Mouse (Mus musculus): ENCODE data around the gene Baiap3. TPM values are rescaled to one million over a fixed set of nuclear protein-coding genes. Genes with fewer than 3 reads are reported as not detected.

Gene Baiap3
- polyA plus RNA-seq (2014; fragmentation: Nextera tagmentation; extraction: Ambion mirVana), result 0.76 and 1.9 TPM in 2 replicates

DNA sequence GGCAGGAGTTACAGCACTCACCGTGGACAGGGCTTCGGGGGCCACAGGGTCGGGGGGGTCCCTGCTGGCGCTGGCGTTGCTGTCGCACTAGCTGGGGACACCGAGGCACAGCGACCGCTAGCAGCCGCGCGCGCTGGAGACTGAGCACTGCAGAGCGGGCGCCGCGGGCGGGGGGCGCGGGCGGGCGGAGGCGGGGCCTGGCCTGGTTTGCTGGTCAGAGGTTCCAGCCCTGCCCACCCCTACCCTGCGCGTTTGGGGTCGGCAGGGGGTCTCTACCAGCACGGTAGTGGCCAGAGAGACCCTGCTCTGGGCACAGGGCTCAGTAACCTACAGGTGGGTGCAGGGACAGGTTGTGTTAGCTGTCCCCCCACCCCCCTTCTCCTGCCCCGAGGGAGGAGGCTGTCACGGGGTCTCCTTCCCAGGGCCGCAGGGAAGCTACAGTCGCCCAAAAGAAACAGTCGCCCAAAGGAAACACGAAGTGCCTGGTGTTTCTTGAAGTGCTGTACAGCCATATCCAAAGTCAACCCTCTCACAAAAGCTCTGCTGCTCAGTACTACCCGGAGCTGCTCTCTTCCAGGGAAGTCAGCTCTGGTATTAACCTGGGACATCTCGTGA, at the start of gene Baiap3:
Gene Baiap3, minus strand, starts transcription at position 225 of the 615 bp plus-strand sequence.
- Histone ChIP-seq H3K27me3 (ENCODE audit: control insufficient read depth, insufficient read depth, low read length) (peaks cover 21% of the 10 kb centered on the region), H3K4me1 (ENCODE audit: control insufficient read depth, insufficient read depth, low read length) (peaks cover 9% of the 10 kb centered on the region), H3K27ac (ENCODE audit: low read depth, low read length) (no peak within 1 kb of the TSS), H3K4me2 (replicated peaks; ENCODE audit: low read depth, low read length) (peak within 1 kb of the TSS; percentile 71), H3K36me3 (ENCODE audit: control insufficient read depth, insufficient read depth, low read length) (peaks cover 17% of the 10 kb centered on the region), H3K4me3 (ENCODE audit: low read length) (peak within 1 kb of the TSS; percentile 38), H3K9me3 (ENCODE audit: control insufficient read depth, low read length) (no peaks in the 10 kb centered on the region), H3K9ac (ENCODE audit: low read depth, low read length) (peak within 1 kb of the TSS; percentile 44)
- ATAC-seq (ENCODE audit: low FRiP score, low TSS enrichment), result peak; percentile 54
- 4% methylated on average over 33 of the region's 35 CpGs for WGBS

- Histone ChIP-seq H3K36me3 (ENCODE audit: control insufficient read depth, insufficient read depth, low read length) (no peaks in the 10 kb centered on the region), H3K9ac (ENCODE audit: low read depth, low read length) (no peak within 1 kb of the TSS), H3K9me3 (ENCODE audit: control insufficient read depth, low read length) (no peaks in the 10 kb centered on the region), H3K27ac (ENCODE audit: low read depth, low read length) (no peak within 1 kb of the TSS), H3K4me2 (replicated peaks; ENCODE audit: low read depth, low read length) (no peak within 1 kb of the TSS), H3K4me3 (ENCODE audit: low read length) (no peak within 1 kb of the TSS), H3K27me3 (ENCODE audit: control insufficient read depth, insufficient read depth, low read length) (no peaks in the 10 kb centered on the region), H3K4me1 (ENCODE audit: control insufficient read depth, insufficient read depth, low read length) (no peaks in the 10 kb centered on the region)
- no peak for ATAC-seq (ENCODE audit: low FRiP score, low TSS enrichment)
- WGBS, result 81% methylated on average over 5 of the region's 5 CpGs
Observed at GRCm38 (mm10) chr17:25298094-25298493, 41.9 kb upstream of the Baiap3 start, which contains the start of gene Prss34. Prss34 (plus strand) TSS chr17:25298394.

GRCm38 (mm10) chr17:25294111-25294510, 37.9 kb upstream of the Baiap3 start:
- no peak overlapping the region for H3K4me2 ChIP-seq (replicated peaks; ENCODE audit: low read depth, low read length)
- no peaks in the 10 kb centered on the region for H3K9me3 ChIP-seq (ENCODE audit: control insufficient read depth, low read length)
- H3K9ac ChIP-seq (ENCODE audit: low read depth, low read length), result no peak overlapping the region
- H3K36me3 ChIP-seq (ENCODE audit: control insufficient read depth, insufficient read depth, low read length), result no peaks in the 10 kb centered on the region
- 57% methylated on average over 1 of the region's 1 CpGs for WGBS
- H3K27me3 ChIP-seq (ENCODE audit: control insufficient read depth, insufficient read depth, low read length), result no peaks in the 10 kb centered on the region
- H3K27ac ChIP-seq (ENCODE audit: low read depth, low read length), result no peak overlapping the region
- H3K4me1 ChIP-seq (ENCODE audit: control insufficient read depth, insufficient read depth, low read length), result no peaks in the 10 kb centered on the region
- no peak overlapping the region for H3K4me3 ChIP-seq (ENCODE audit: low read length)
- no peak for ATAC-seq (ENCODE audit: low FRiP score, low TSS enrichment)

GRCm38 (mm10) chr17:25293495-25293894, 37.3 kb upstream of the Baiap3 start:
- Histone ChIP-seq H3K4me3 (ENCODE audit: low read length) (no peak overlapping the region), H3K27ac (ENCODE audit: low read depth, low read length) (no peak overlapping the region), H3K9ac (ENCODE audit: low read depth, low read length) (no peak overlapping the region), H3K36me3 (ENCODE audit: control insufficient read depth, insufficient read depth, low read length) (no peaks in the 10 kb centered on the region), H3K4me1 (ENCODE audit: control insufficient read depth, insufficient read depth, low read length) (no peaks in the 10 kb centered on the region), H3K9me3 (ENCODE audit: control insufficient read depth, low read length) (no peaks in the 10 kb centered on the region), H3K4me2 (replicated peaks; ENCODE audit: low read depth, low read length) (no peak overlapping the region), H3K27me3 (ENCODE audit: control insufficient read depth, insufficient read depth, low read length) (no peaks in the 10 kb centered on the region)
- 81% methylated on average over 5 of the region's 5 CpGs for WGBS
- ATAC-seq (ENCODE audit: low FRiP score, low TSS enrichment), result no peak

DNA sequence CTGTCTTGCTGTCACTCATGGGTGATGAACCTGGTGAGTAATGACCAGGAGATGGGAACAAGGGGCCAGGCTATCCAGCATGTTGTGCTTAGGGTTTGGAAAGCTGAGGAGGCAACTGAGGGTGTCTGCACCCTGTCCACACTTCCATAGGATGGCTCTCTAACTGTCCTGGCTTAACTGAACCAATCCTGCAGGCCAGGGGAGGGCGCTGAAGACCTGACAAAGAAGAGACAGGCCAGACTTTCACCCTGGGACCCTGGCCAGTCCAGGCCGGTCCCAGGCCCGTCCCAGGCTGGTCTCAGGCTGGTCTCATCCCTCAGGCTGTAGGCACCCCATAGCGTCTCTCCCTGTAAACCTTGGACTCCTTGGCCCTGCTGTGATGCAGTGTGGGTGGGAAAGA, 34.2 kb upstream of the Baiap3 start:
- Histone ChIP-seq H3K27ac (ENCODE audit: low read depth, low read length) (no peak overlapping the region), H3K9me3 (ENCODE audit: control insufficient read depth, low read length) (no peaks in the 10 kb centered on the region), H3K9ac (ENCODE audit: low read depth, low read length) (no peak overlapping the region), H3K36me3 (ENCODE audit: control insufficient read depth, insufficient read depth, low read length) (no peaks in the 10 kb centered on the region), H3K4me3 (ENCODE audit: low read length) (no peak overlapping the region), H3K4me1 (ENCODE audit: control insufficient read depth, insufficient read depth, low read length) (no peaks in the 10 kb centered on the region), H3K4me2 (replicated peaks; ENCODE audit: low read depth, low read length) (no peak overlapping the region), H3K27me3 (ENCODE audit: control insufficient read depth, insufficient read depth, low read length) (no peaks in the 10 kb centered on the region)
- ATAC-seq (ENCODE audit: low FRiP score, low TSS enrichment), result no peak
- 37% methylated on average over 4 of the region's 4 CpGs for WGBS

GRCm38 (mm10) chr17:25288842-25289241, 32.7 kb upstream of the Baiap3 start:
- no peak for ATAC-seq (ENCODE audit: low FRiP score, low TSS enrichment)
- no peak overlapping the region for H3K27ac ChIP-seq (ENCODE audit: low read depth, low read length)

GRCm38 (mm10) chr17:25285033-25285432, 28.9 kb upstream of the Baiap3 start:
- Histone ChIP-seq H3K9me3 (ENCODE audit: control insufficient read depth, low read length) (no peaks in the 10 kb centered on the region), H3K27me3 (ENCODE audit: control insufficient read depth, insufficient read depth, low read length) (no peaks in the 10 kb centered on the region), H3K4me2 (replicated peaks; ENCODE audit: low read depth, low read length) (no peak overlapping the region), H3K4me1 (ENCODE audit: control insufficient read depth, insufficient read depth, low read length) (no peaks in the 10 kb centered on the region), H3K9ac (ENCODE audit: low read depth, low read length) (no peak overlapping the region), H3K4me3 (ENCODE audit: low read length) (no peak overlapping the region), H3K27ac (ENCODE audit: low read depth, low read length) (no peak overlapping the region), H3K36me3 (ENCODE audit: control insufficient read depth, insufficient read depth, low read length) (no peaks in the 10 kb centered on the region)
- 24% methylated on average over 3 of the region's 3 CpGs for WGBS
- no peak for ATAC-seq (ENCODE audit: low FRiP score, low TSS enrichment)

More at GRCm38 (mm10) chr17:25288842-25289241, 32.7 kb upstream of the Baiap3 start:
- Histone ChIP-seq H3K27me3 (ENCODE audit: control insufficient read depth, insufficient read depth, low read length) (no peaks in the 10 kb centered on the region), H3K4me1 (ENCODE audit: control insufficient read depth, insufficient read depth, low read length) (no peaks in the 10 kb centered on the region), H3K4me2 (replicated peaks; ENCODE audit: low read depth, low read length) (no peak overlapping the region), H3K36me3 (ENCODE audit: control insufficient read depth, insufficient read depth, low read length) (no peaks in the 10 kb centered on the region), H3K9ac (ENCODE audit: low read depth, low read length) (no peak overlapping the region), H3K9me3 (ENCODE audit: control insufficient read depth, low read length) (no peaks in the 10 kb centered on the region), H3K4me3 (ENCODE audit: low read length) (no peak overlapping the region)
- WGBS, result 18% methylated on average over 4 of the region's 4 CpGs

GRCm38 (mm10) chr17:25282133-25282532, 26.0 kb upstream of the Baiap3 start:
- Histone ChIP-seq H3K4me3 (ENCODE audit: low read length) (no peak overlapping the region), H3K36me3 (ENCODE audit: control insufficient read depth, insufficient read depth, low read length) (no peaks in the 10 kb centered on the region), H3K27me3 (ENCODE audit: control insufficient read depth, insufficient read depth, low read length) (no peaks in the 10 kb centered on the region), H3K9me3 (ENCODE audit: control insufficient read depth, low read length) (no peaks in the 10 kb centered on the region), H3K4me2 (replicated peaks; ENCODE audit: low read depth, low read length) (no peak overlapping the region), H3K4me1 (ENCODE audit: control insufficient read depth, insufficient read depth, low read length) (no peaks in the 10 kb centered on the region), H3K27ac (ENCODE audit: low read depth, low read length) (no peak overlapping the region), H3K9ac (ENCODE audit: low read depth, low read length) (no peak overlapping the region)
- WGBS, result 40% methylated on average over 11 of the region's 11 CpGs
- ATAC-seq (ENCODE audit: low FRiP score, low TSS enrichment), result no peak

DNA sequence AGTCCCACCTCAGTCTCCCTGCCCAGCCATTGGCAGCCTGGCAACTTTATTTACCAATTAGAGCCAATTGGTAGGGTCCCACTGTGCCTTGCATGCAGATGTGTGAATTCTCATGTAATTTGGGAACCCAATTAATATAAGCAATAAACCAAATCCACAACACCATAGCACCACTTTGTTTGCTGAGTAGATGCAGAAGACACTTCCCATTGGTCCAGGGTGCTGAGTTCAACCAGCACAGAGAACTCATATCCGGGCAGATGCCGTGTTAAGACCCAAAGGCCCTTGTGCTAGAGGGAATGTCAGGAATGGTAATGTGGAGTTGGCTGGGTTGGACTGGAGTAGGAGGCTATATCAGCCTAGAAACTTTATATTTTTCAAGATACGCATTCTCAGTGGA, 19.7 kb upstream of the Baiap3 start:
- 96% methylated on average over 3 of the region's 3 CpGs for WGBS
- no peak for ATAC-seq (ENCODE audit: low FRiP score, low TSS enrichment)
- no peak overlapping the region for H3K9ac ChIP-seq (ENCODE audit: low read depth, low read length)
- H3K27me3 ChIP-seq (ENCODE audit: control insufficient read depth, insufficient read depth, low read length), result no peaks in the 10 kb centered on the region
- no peaks in the 10 kb centered on the region for H3K9me3 ChIP-seq (ENCODE audit: control insufficient read depth, low read length)
- no peak overlapping the region for H3K4me2 ChIP-seq (replicated peaks; ENCODE audit: low read depth, low read length)
- no peak overlapping the region for H3K4me3 ChIP-seq (ENCODE audit: low read length)
- no peak overlapping the region for H3K27ac ChIP-seq (ENCODE audit: low read depth, low read length)
- H3K36me3 ChIP-seq (ENCODE audit: control insufficient read depth, insufficient read depth, low read length), result peaks cover 5% of the 10 kb centered on the region; the same call in 1 of the 2 replicates
- peaks cover 14% of the 10 kb centered on the region for H3K4me1 ChIP-seq (ENCODE audit: control insufficient read depth, insufficient read depth, low read length)
